8 mouse cellular contexts compared by ENCODE assay signal in genomic region chr2:32582830-32583799, GRCm38 (mm10). TPM values are rescaled to one million over a fixed set of nuclear protein-coding genes. Genes with fewer than 3 reads are reported as not detected.
A peak's percentile ranks its signal among the peaks of the same experiment; 100 is the strongest.
DNase-seq lines count a peak whose midpoint lies in the region; ATAC-seq lines count a peak whose summit lies in the region.

No protein-coding gene starts in this region.

- H3K27ac ChIP-seq in embryonic facial prominence, embryonic 10.5 days (replicated peaks): peak overlapping the region; percentile 27; the same call in 1 of the 2 replicates
- no peak overlapping the region for H3K27ac ChIP-seq in intestine, embryonic 16.5 days (ENCODE audit: low read length)
- H3K27ac ChIP-seq in midbrain, embryonic 10.5 days (replicated peaks): peak overlapping the region; percentile 10

- peak; percentile 96 for DNase-seq in 3T3-L1 (ENCODE audit: low read depth, low spot score)
- DNase-seq in adrenal gland, postnatal 10 days: peak; percentile 84
- peak; percentile 85 for DNase-seq in embryonic facial prominence, embryonic 10.5 days (ENCODE audit: low spot score)
- peak; percentile 80 for DNase-seq in left cerebral cortex, postnatal 4 days
- DNase-seq in midbrain, embryonic 10.5 days (ENCODE audit: low spot score): peak; percentile 84
- peak; percentile 74 for DNase-seq in skeletal muscle tissue, adult 2 months (ENCODE audit: low read depth, low spot score)

- no peaks in the 10 kb centered on the region for H3K36me3 ChIP-seq in embryonic facial prominence, embryonic 10.5 days (replicated peaks)
- H3K36me3 ChIP-seq in intestine, embryonic 16.5 days (ENCODE audit: control insufficient read depth, insufficient read depth, low read length): no peaks in the 10 kb centered on the region
- no peaks in the 10 kb centered on the region for H3K36me3 ChIP-seq in midbrain, embryonic 10.5 days

- H3K9me3 ChIP-seq in embryonic facial prominence, embryonic 10.5 days: no peaks in the 10 kb centered on the region
- no peaks in the 10 kb centered on the region for H3K9me3 ChIP-seq in intestine, embryonic 16.5 days (ENCODE audit: control insufficient read depth, low read length)
- no peaks in the 10 kb centered on the region for H3K9me3 ChIP-seq in midbrain, embryonic 10.5 days (replicated peaks)

- intact Hi-C loops in left cerebral cortex, postnatal 4 days (cut with DNase I): loop anchor here (5.0 kb wide), 1 partner anchor 109 kb away; no protein-coding TSS in a partner anchor

- H3K9ac ChIP-seq in intestine, embryonic 16.5 days (ENCODE audit: low read depth, low read length): peak overlapping the region; percentile 54

- H3K27me3 ChIP-seq in embryonic facial prominence, embryonic 10.5 days (replicated peaks; ENCODE audit: low read depth, poor library complexity, severe bottlenecking): peaks cover 64% of the 10 kb centered on the region
- peaks cover 9% of the 10 kb centered on the region; the same call in 1 of the 2 replicates for H3K27me3 ChIP-seq in intestine, embryonic 16.5 days (replicated peaks; ENCODE audit: control insufficient read depth, insufficient read depth, low read length)
- peaks cover 69% of the 10 kb centered on the region for H3K27me3 ChIP-seq in midbrain, embryonic 10.5 days (ENCODE audit: low read depth, poor library complexity, severe bottlenecking)

- WGBS in embryonic facial prominence, embryonic 10.5 days: 14% methylated on average over 37 of the region's 37 CpGs
- 12% methylated on average over 37 of the region's 37 CpGs for WGBS in intestine, embryonic 16.5 days
- WGBS in midbrain, embryonic 10.5 days: 15% methylated on average over 37 of the region's 37 CpGs

- peaks cover 33% of the 10 kb centered on the region for H3K4me1 ChIP-seq in embryonic facial prominence, embryonic 10.5 days
- H3K4me1 ChIP-seq in intestine, embryonic 16.5 days (ENCODE audit: control insufficient read depth, insufficient read depth, low read length): peaks cover 14% of the 10 kb centered on the region
- peaks cover 33% of the 10 kb centered on the region for H3K4me1 ChIP-seq in midbrain, embryonic 10.5 days

- peak overlapping the region; percentile 48 for H3K4me3 ChIP-seq in embryonic facial prominence, embryonic 10.5 days
- peak overlapping the region; percentile 38 for H3K4me3 ChIP-seq in intestine, embryonic 16.5 days (ENCODE audit: low read length)
- peak overlapping the region; percentile 39 for H3K4me3 ChIP-seq in midbrain, embryonic 10.5 days

- peak overlapping the region; percentile 71 for H3K4me2 ChIP-seq in intestine, embryonic 16.5 days (ENCODE audit: low read depth, low read length)

- ATAC-seq in granulocyte monocyte progenitor cell, adult 5-6 weeks (replicated peaks; ENCODE audit: poor library complexity, severe bottlenecking): peak; percentile 61
- ATAC-seq in intestine, embryonic 16.5 days: peak; percentile 68

RNA-seq across cellular contexts. Expression of gene St6galnac4, which starts 3.8 kb away (rescaled TPM):
- total RNA-seq in adrenal gland, postnatal 10 days (2021): 10 to 100 TPM; 14.3 to 14.7 TPM
- polyA plus RNA-seq in embryonic facial prominence, embryonic 10.5 days (2016; fragmentation: Nextera tagmentation; extraction: Ambion mirVana): 25.1 and 26.4 TPM in 2 replicates
- total RNA-seq in granulocyte monocyte progenitor cell, adult 5-6 weeks (2014; fragmentation: Nextera tagmentation): 37.5 and 51.7 TPM in 2 replicates
- 26.0 and 31.9 TPM in 2 replicates for total RNA-seq in granulocyte monocyte progenitor cell, adult 5-6 weeks (2017)
- 14.7 and 16.5 TPM in 2 replicates for polyA plus RNA-seq in intestine, embryonic 16.5 days (2015; fragmentation: Nextera tagmentation; extraction: Ambion mirVana)
- 10 to 100 TPM; 35.7 to 38.4 TPM for total RNA-seq in left cerebral cortex, postnatal 4 days (2021)
- polyA plus RNA-seq in midbrain, embryonic 10.5 days (2016; fragmentation: Nextera tagmentation; extraction: Ambion mirVana): 15.9 and 17.1 TPM in 2 replicates

RNA-seq across cellular contexts. Expression of gene 9430097D07Rik, which starts 7.6 kb away (rescaled TPM):
- total RNA-seq in adrenal gland, postnatal 10 days (2021): not detected
- polyA plus RNA-seq in embryonic facial prominence, embryonic 10.5 days (2016; fragmentation: Nextera tagmentation; extraction: Ambion mirVana): 0.11 TPM in 2 replicates
- not detected in 2 replicates for total RNA-seq in granulocyte monocyte progenitor cell, adult 5-6 weeks (2014; fragmentation: Nextera tagmentation)
- not detected in 2 replicates for total RNA-seq in granulocyte monocyte progenitor cell, adult 5-6 weeks (2017)
- polyA plus RNA-seq in intestine, embryonic 16.5 days (2015; fragmentation: Nextera tagmentation; extraction: Ambion mirVana): not detected in 2 replicates
- total RNA-seq in left cerebral cortex, postnatal 4 days (2021): under 1 TPM; 0.62 to 0.84 TPM
- 0.17 and 0.22 TPM in 2 replicates for polyA plus RNA-seq in midbrain, embryonic 10.5 days (2016; fragmentation: Nextera tagmentation; extraction: Ambion mirVana)

RNA-seq across cellular contexts. Expression of gene Pip5kl1, which starts 8.5 kb away (rescaled TPM):
- total RNA-seq in adrenal gland, postnatal 10 days (2021): not detected
- 2.0 and 2.1 TPM in 2 replicates for polyA plus RNA-seq in embryonic facial prominence, embryonic 10.5 days (2016; fragmentation: Nextera tagmentation; extraction: Ambion mirVana)
- total RNA-seq in granulocyte monocyte progenitor cell, adult 5-6 weeks (2014; fragmentation: Nextera tagmentation): 1.8 TPM in 1 of 2 replicates, not detected in the other
- total RNA-seq in granulocyte monocyte progenitor cell, adult 5-6 weeks (2017): not detected in 2 replicates
- polyA plus RNA-seq in intestine, embryonic 16.5 days (2015; fragmentation: Nextera tagmentation; extraction: Ambion mirVana): 0.33 and 0.34 TPM in 2 replicates
- 10 to 100 TPM in 1 of 2 experiments, 1 to 10 TPM in 1; 9.4 to 11.5 TPM for total RNA-seq in left cerebral cortex, postnatal 4 days (2021)
- 1.9 and 2.8 TPM in 2 replicates for polyA plus RNA-seq in midbrain, embryonic 10.5 days (2016; fragmentation: Nextera tagmentation; extraction: Ambion mirVana)

RNA-seq across cellular contexts. Expression of gene Dpm2, which starts 12.5 kb away (rescaled TPM):
- 10 to 100 TPM; 44.4 to 49.9 TPM for total RNA-seq in adrenal gland, postnatal 10 days (2021)
- 109 and 111 TPM in 2 replicates for polyA plus RNA-seq in embryonic facial prominence, embryonic 10.5 days (2016; fragmentation: Nextera tagmentation; extraction: Ambion mirVana)
- total RNA-seq in granulocyte monocyte progenitor cell, adult 5-6 weeks (2014; fragmentation: Nextera tagmentation): 93.4 and 126 TPM in 2 replicates
- total RNA-seq in granulocyte monocyte progenitor cell, adult 5-6 weeks (2017): 32.8 and 33.4 TPM in 2 replicates
- 123 and 128 TPM in 2 replicates for polyA plus RNA-seq in intestine, embryonic 16.5 days (2015; fragmentation: Nextera tagmentation; extraction: Ambion mirVana)
- total RNA-seq in left cerebral cortex, postnatal 4 days (2021): 10 to 100 TPM; 74.3 to 76.8 TPM
- 113 and 116 TPM in 2 replicates for polyA plus RNA-seq in midbrain, embryonic 10.5 days (2016; fragmentation: Nextera tagmentation; extraction: Ambion mirVana)

RNA-seq across cellular contexts. Expression of gene St6galnac6, which starts 16.4 kb away (rescaled TPM):
- total RNA-seq in adrenal gland, postnatal 10 days (2021): 10 to 100 TPM; 55.2 to 64.1 TPM
- polyA plus RNA-seq in embryonic facial prominence, embryonic 10.5 days (2016; fragmentation: Nextera tagmentation; extraction: Ambion mirVana): 17.1 and 17.3 TPM in 2 replicates
- 16.2 and 19.0 TPM in 2 replicates for total RNA-seq in granulocyte monocyte progenitor cell, adult 5-6 weeks (2014; fragmentation: Nextera tagmentation)
- 11.3 and 14.2 TPM in 2 replicates for total RNA-seq in granulocyte monocyte progenitor cell, adult 5-6 weeks (2017)
- 12.3 and 15.2 TPM in 2 replicates for polyA plus RNA-seq in intestine, embryonic 16.5 days (2015; fragmentation: Nextera tagmentation; extraction: Ambion mirVana)
- total RNA-seq in left cerebral cortex, postnatal 4 days (2021): 10 to 100 TPM; 78.8 to 91.8 TPM
- 10.8 and 11.9 TPM in 2 replicates for polyA plus RNA-seq in midbrain, embryonic 10.5 days (2016; fragmentation: Nextera tagmentation; extraction: Ambion mirVana)
